Mouse (Mus musculus) bone marrow, adult 2 months (tissue): Measurements from ENCODE around the gene Tmem186.

Experiments used
- CTCF ChIP-seq: fragments of 200-500 bp; IDR thresholded peaks from 2 replicates; pipeline ENCODE4 v1.5.1; 2011; ENCODE audit warnings: low read length, control low read depth; ENCODE audit not compliant: control insufficient read depth, insufficient read depth
- POLR2A ChIP-seq: fragments of 200-500 bp; IDR thresholded peaks from 2 replicates; pipeline ENCODE4 v1.6.1; 2011; ENCODE audit warnings: low read depth, mild to moderate bottlenecking, control low read depth, low read length, borderline replicate concordance; ENCODE audit not compliant: control insufficient read depth

DNA sequence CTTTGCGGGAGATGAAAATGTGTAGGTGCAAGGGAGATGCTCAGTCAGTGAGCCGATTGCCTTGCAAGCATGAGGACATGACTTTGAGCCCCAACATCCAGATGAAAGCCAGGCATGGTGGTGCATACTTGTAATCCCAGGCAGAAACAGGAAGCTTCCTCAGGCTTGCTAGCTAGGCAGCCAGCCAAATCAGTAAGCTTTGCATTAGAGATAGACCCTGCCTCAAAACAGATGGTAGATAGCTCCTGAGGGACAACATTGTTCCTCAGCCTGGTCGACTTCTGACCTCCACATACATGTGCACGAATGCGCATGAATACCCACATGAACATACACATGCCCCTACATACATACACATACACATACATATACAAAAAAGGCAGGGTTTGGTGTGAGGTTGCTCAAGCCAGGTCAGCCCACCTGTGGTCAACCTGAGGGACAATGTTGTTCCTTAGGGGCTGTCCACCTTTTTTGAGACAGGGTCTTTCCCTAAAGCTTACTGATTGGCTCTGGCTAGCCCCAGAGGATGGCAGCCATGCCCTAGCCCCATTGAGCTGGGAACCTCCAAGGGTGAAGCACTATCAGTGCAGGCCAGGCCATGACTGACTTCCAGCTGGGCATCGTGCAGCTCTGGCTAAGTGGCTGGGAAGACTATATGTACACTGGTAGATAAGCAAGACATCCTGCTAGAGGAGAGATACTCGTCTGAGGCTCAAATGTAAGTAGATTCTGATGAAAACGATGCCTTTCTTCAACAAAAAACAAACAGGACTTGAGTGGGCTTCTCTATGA, 25.1 kb downstream of the Tmem186 start:
- TF ChIP-seq POLR2A (no peak), CTCF (no peak)
